Mouse (Mus musculus) WW6 (cell line): ENCODE data around the gene Trmt112.

ENCODE experiments used
- DNase-seq: peaks from one replicate; pipeline ENCODE4 v3.0.0-alpha.2; 2013; ENCODE audit warnings: low read depth, low spot score

Trmt112 gene

DNA sequence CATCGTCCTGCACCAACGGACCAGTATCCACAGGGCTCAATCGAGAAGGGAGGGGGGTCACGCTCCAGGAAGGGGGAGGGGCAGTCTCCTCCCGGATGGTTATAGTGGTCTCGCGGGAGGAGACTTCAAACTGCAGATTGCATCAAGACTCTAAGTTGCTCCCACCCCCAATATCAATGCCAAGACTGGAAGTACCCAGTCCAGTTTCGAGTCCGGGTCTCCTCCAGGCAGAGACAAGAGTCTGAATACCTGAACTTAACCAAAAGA is 15.7 kb downstream of the Trmt112 start, which contains the start of gene Catsperz:
Gene Catsperz, minus strand, starts transcription at position 74 of the 267 bp plus-strand sequence.
- DNase-seq: no peak

DNA sequence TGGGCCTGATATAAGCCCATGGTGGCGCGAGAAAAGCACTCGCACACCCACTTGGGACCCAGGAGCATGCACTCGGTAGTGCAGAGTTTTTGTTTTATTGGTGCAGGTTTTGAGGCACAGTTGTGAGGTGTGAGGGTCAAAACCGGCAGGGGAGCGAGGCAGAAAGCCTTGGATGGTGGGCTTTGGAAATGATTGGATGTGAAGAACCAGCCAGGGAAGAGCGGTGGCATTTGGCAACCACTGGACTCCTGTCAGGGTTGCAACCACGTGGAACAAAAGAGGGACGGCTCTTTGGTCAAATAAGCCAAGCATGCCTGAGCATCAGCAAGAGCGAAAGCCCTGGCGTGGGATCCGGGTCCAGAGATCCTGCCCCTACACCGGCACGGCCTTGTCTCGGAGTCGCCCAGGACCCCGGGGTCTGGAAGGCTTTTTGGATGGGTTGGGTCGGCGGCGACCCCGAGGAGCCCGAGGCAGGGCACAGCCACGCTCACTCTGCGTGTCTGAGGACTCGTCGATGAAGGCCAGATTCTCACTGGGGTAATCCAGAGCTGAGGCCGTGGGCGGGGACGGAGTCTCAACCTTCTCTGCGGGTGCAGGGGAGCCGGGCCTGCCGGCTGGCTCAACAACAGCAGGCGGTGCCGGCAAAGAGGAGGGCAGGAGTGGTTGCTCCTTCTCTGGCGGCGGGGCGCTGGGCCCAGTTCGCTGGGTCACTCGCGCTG is 16.3 kb downstream of the Trmt112 start:
- no peak for DNase-seq

DNA sequence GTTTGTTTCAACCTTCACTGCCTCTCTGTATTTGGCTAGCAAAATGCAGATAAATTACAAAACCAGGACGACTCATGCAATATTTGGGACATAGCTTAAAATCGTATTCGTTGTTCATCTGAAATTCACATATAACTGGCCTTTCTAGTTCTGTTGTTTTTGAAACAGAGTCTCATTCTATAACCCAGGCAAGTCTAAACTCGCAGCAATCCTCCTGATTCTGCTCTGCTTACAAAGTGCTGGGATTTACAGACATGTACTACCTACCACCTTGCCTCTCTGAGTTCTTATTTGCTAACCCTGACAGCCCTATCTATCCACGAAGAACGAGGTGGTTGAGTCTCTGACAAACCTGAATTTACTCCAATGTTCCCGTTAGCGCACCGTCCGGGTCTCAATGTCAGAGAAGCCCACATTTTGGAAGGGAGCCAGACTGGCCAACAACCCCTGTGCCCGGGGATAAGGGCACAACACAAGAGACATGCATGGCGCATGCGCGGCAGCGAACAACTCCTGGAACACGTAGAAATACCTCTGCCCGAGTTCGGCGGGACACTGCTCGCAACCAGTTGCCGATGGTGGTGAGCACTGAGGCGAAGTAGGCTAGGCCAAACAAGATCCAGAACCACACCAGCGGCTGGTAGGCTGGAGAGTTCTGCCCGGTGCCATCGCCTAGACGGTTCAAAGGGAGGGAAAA is 17.2 kb downstream of the Trmt112 start:
- DNase-seq: no peak

DNA sequence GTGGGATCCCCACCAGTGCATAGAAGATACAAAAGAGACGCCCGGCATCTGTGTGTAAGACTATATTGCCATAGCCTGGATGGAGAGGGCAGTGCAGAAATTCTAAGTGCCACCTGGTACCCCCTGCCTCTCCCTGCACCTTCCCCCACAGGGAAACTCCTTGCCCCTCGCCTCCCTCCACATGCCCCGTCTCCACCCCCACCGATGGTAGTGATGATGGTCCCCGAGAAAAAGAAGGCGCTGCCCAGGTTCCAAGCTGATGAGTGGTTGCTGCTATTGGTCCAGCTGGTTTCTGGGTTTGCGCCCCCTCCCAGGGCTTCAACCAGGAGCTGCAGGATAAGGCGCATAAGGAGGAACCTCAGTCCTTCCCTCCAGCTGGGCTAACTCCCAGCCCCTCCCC is 18.6 kb downstream of the Trmt112 start:
- no peak for DNase-seq

DNA sequence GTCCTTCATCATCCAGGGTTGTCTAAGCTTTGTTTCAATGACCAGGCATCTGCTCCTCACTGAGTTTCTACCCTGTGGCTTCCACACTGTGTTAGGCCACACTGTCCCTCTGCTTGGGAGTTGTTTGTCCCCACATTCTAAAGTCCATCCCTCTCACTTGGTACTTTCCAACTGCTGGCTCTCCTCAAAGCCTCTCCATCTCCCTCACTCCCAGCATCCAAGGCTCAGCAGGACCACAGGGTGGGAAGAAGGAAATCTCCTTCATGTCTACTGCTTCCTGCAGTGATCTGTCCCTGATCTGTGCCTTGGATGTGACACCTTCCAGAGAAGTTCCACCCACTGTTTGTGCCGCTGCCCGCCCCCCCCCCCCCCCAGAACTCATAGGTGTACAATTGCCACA is 21.5 kb downstream of the Trmt112 start:
- no peak for DNase-seq

DNA sequence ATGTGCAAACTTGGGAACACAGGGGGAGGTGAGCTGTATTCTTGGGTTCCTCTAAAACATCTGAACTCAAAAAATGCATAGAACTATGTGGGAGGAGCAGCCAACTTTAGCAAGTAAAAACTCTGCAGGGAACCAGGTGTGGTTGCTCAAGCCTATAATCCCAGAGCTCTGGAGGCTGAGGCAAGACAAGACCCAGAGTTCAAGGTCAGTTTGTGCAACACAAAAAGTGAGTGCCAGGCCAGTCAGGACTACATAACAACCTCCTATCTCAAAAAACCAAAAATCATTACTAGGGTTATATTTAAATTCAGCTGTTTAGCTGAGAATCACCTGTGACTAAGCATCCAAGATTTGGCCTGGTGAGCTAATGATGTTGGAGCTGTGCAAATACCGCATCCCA is 22.5 kb downstream of the Trmt112 start:
- no peak for DNase-seq

DNA sequence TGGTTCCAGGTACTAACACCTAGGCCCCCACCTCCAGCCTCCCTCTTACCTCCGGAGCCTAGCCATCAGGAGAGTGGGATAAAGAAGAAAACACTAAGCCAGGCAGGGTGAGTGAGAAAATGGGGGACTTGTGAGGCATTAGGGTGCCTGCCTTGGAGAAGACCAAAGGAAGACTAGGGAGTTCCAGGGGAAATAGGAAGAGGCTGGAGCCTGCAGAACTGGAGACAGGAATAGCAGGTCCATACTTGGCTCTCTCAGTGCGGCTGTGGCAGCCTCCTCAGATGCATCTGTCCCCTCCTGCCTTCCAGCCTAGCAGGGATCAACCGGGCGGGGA is 23.6 kb downstream of the Trmt112 start:
- no peak for DNase-seq

DNA sequence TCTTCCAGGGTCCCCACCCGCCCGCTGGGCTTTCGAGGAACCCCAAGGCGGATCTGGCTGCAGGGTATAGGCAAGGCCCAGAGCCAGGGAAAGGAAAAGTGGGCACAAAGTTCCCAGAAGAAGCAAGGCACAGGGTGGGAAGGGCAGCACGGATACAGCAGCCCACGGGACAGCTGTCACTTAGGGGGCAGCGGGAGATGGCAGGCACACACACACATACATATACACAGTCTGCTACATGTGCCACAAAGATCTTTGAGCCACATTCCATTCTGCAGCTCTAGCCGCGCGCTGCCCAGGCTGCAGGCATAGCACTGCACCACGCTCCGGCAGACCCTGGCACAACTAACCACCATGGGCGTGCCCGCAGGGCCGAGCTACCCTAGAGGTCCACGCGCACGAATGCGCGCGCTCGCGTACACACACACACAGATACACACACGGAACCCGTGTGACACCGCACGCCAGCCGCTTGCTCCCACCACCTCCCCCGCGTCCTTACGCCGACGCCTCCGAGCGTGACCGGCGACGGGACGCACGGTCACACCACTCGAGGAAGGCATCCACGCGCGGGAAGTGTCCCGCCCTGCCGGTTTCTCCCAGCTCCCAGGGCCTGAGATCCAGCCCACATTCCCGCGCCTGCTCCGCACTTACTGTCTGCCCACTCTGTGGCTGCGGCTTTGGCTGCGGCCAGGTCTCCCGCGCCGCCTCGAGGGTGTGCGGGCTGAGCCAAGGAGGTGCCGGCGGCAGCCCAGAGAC is 24.1 kb downstream of the Trmt112 start:
- DNase-seq: no peak

DNA sequence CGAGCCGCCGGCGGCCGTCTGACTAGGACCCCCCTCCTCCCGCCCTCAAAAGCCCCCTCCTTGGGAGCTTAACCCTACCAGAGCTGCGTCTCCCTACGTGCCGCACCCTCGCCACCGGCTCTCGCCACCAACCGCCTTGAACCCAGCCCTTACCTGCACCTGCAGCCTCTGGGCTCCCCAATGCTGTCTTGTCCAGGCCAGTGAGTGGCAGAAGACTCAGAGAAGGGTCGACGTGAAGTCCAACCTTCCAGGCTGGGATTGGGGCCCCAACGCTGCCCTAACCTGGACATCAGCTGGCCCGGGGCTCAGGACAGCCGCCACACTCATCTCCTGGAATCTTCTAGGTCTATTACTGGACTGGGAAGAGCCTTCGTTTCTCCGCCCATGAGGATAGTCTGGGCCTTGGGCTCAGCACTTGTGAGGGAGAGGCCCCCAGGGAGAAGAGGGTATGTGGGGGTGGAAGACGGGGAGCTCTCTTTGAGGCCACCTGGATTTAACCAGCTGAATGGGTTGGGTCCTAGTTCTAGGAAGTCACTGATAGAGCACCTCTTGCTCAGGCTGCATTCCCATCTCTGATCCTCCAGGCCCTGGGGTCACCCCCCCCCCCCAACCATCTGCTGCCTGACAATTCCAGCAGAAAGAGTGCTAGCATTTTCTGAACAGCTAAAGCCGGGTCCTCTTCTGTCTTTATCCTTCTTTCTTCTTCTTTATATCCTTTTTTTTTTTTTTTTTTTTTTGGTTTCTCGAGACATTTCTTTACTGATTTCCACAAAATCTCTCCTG is 24.9 kb downstream of the Trmt112 start, which contains the start of gene Kcnk4:
Gene Kcnk4, minus strand, starts transcription at position 321 of the 783 bp plus-strand sequence.
- DNase-seq: no peak

DNA sequence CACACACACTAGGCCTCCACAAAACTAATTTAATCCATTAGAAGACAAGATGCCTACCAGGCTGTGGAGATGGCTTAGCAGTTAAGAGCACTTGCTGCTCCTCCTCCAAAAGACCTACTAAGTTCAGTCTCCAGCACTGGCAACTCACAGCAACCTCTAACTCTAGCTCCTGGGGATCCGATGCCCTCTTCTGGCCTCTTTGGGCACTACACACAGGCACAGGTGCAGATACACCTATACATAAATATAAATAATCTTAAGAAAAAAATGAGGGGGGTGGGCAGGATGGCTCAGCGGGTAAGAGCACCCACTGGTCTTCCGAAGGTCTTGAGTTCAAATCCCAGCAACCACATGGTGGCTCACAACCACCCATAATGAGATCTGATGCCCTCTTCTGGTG is 26.8 kb downstream of the Trmt112 start:
- no peak for DNase-seq

DNA sequence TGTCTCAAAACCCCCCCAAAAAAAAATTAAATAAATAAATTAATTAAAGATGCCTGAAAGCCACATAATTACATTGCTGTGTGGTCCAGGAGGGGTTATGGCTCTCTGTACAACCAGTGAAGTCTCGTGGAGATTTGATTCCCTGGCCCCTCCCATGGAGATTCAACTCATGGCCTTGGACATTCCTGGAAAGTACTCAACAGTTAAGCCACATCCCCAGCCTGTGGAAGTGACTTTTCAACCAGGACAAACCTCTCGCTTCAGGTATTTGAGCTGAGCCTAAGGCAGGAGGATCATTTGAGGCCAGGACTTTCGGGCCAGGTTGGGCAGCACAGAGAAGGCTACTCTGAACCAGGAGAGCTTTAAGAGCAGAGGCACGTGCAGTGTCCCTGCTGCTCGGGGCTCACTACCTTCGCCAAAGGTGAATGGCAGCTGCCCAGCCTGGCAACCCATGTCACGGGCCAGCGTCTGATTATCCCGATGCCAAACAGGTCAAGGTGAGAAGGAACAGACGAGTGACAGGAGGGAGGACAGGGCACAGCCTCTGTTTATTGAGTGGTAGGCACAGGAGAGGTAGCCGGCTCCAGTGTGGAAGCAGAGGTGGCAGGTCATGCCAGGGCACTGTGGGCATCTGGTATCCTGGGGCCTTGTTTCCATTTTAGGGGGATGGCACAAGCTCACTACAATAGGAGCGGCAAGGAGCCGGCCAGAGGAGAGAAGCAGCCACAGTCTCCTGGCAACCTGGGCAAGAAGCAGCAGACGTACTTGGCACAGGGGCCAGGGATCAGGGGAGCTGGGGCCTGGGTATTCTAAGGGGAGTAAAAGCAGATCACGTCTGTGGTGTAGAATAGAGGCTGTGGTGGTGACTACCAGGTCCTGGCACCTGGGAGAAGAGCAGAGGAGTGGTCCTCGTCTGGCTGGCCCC is 28.3 kb downstream of the Trmt112 start:
- no peak for DNase-seq

DNA sequence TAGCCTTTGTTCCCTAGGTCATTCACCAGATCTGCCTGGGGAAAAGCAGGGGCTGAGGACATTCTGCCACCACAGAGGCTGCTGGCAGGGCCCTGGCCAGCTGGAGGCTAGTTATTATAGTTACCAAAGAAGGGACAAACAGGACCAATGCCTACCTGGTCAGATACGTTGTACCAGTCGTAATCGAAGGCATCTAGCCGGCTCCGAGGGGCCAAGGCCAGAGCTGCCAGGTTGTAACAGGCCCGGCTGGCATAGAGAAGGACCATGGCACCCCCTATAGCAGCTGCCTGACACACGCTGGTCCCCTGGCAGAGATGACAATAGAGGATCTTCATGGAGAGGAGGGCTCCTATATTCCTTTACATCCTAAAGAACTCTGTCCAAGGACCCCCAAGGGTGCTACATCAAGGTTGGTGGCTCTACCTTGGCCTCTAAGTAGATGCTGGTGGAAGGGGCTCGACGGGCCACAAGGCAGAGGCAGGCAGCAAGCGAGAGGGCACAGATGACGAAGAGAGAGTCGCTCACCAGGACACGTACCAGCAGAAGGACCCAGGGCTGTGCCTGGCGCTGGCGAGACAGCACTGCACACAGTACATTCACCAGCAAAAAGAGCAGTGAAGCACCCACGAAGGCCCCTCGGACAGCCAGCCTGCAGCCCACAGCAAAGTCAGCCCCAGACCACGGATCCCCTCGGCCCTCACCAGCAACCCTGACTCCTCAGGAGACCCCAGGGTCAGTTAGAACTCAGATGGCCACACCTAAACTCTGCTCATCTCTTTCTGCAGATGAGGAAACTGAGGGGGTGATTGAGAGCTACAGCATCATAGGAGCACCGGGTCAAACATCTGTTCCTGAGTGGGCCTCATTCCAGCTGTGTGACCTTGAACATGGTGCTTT is 29.9 kb downstream of the Trmt112 start:
- no peak for DNase-seq

DNA sequence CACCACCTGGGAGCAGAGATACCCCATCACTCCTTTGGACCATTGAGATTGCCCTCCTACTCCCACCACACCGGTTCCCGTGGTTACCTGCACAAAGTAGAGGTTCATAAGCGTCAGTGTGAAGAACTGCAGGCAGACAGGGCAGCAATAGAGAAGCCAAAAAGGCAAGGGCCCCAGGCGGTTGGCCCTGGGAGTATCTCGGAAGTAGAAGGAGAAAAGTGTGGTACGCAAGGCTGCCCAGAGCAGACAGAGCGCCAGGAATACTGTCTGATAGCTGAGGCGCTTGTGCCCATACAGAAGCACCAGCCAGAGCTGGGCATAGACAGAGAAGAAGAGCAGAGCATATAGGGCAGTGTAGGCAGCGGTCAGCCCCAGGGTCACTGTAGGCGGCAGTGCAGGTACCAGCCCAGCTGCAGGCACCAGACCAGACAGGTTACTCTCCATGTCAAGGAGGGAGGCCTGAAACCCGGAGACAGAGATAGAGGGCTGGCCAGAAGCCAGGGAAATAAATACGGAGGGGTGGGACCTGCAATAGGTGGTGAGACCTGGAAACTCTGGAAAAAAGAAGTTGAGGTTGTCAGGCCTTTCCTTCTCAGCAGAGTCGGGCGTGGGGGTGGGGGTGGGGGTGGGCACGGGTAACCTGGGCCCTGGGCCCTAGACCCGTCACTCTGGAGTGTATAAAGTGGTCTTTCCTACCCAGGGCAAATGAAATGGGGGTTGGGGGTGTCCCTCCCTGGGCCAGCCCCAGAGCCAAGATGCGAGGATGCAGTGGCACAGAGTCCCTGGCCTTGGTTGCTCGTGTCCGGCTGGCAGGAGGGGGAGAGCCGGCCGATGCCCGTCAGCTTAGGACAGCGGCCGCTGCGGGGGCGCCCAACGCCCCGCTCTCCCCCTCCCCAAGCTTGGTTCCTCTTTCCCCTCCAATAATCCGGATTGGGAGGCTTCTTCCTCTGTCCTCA is 31.2 kb downstream of the Trmt112 start:
- DNase-seq: no peak

DNA sequence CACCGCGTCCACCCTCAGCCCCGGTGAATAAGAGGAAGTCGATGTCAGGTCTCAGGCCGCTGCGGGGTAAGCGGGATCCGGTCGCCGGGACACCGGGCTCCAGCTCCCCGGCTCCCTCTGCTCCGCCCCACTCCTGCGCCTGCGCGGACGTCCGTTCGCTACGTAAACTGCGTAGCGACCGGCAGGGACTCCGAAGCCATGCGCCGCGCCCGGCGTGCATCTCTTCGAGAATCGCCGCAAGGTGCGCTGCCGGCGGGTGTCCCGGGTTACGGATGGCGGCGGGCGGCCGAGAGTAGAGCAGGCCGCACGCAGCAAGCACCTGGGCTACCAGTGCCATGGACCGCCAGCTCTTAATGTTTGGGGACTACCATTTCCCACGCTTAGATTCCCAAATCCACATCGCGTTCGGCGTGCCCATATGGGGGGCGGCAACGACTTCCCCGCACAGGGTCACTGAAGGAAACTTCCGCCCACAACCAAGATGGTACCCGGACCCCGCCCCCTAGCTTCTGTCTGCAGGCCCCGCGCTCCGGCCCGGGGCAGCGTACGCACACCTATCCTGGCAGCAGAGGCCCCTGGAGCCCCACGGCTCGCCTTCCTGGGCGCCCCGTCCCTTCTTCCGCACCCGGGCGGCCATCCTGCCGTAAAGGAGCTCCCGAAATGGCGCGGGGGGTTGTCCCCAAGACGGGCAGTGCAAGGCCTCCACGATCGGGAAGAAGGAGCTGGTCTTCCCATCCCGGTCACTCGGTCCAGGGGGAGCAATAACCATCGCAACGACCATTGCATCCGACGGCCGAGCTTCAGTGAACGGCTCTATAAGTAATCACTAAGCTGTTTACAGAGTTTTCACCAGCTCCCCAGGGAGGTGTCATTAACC is 32.1 kb downstream of the Trmt112 start, which contains the start of gene Bad:
Gene Bad, plus strand, starts transcription at position 490 of the 877 bp plus-strand sequence.
- DNase-seq: peak; percentile 76

DNA sequence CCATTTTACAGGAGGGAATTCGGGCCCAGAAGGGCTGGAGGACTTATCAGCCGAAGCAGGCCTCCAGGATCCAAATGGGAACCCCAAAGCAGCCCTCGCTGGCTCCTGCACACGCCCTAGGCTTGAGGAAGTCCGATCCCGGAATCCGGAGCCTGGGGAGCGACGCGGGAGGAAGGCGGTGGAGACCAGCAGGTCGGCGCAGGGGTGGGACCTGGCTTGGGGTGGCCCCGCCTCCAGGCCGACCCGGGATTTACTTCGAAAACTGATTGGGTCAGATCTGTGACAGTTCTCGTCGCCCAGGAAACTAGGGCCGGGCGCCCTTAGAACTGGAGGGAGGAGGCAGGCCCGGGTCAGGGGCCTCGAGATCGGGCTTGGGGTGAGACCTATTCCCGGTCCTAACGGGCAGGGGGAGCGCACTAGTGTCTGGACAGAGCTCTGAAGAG is 32.8 kb downstream of the Trmt112 start, which contains the start of gene Gpr137:
Gene Gpr137, minus strand, starts transcription at position 232 of the 443 bp plus-strand sequence.
- peak; percentile 84 for DNase-seq

DNA sequence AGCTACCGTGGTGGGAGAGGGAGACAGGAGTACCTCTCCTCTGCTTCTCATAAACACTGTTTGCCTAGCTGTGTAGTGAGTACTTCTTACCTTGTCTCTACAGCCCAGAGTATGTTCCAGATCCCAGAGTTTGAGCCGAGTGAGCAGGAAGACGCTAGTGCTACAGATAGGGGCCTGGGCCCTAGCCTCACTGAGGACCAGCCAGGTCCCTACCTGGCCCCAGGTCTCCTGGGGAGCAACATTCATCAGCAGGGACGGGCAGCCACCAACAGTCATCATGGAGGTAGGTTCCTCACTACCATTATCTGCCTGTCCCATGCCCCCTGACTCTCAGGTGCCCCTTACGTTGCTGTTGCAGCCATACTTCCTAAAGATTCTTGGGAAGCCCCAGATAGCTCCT is 33.3 kb downstream of the Trmt112 start:
- no peak for DNase-seq

DNA sequence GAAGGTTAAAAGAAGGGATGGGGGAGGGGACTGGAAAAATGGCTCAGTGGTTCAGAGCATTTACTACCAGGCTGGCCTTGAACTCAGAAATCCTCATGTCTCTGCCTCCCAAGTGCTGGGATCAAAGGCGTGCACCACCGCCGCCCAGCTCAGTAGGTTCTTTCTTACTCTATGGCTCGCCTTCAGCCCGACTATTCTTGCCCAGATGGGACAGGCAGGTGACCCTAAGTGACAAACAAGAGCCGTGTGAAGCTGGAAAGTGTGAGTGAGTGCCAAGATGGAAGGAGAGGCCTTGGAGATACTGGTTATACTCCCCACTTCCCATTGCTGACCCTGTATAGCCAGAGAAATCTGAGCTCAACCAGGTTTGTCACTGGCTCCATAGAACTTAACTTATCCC is 34.2 kb downstream of the Trmt112 start:
- no peak for DNase-seq
